ENCODE assay signal across 10 mouse cellular contexts in genomic region chrX:96329764-96330163, GRCm38 (mm10). TPM values are rescaled to one million over a fixed set of nuclear protein-coding genes. Genes with fewer than 3 reads are reported as not detected.
A peak's percentile ranks its signal among the peaks of the same experiment; 100 is the strongest.
DNase-seq lines count a peak whose midpoint lies in the region; ATAC-seq lines count a peak whose summit lies in the region.
"Had no signal": no experiment of that assay in that cellular context is flagged by ENCODE, and none has a peak within 500 bp of the region (broad histone marks: within the 10 kb centered on the region; RNA-seq: fewer than 3 reads in every experiment).

No protein-coding gene starts in this region.

- 42% methylated on average over 4 of the region's 4 CpGs for WGBS in liver, embryonic 11.5 days

- H3K4me2 ChIP-seq in liver, embryonic 11.5 days, result no peak overlapping the region

- H3K4me1 ChIP-seq in liver, embryonic 11.5 days (replicated peaks; ENCODE audit: control insufficient read depth, insufficient read depth, low read length), result no peaks in the 10 kb centered on the region

- no peak overlapping the region for H3K4me3 ChIP-seq in liver, embryonic 11.5 days (ENCODE audit: low read depth, low read length)
- H3K4me3 ChIP-seq: myocyte had no signal

- no peaks in the 10 kb centered on the region for H3K36me3 ChIP-seq in liver, embryonic 11.5 days (ENCODE audit: control insufficient read depth, insufficient read depth, low read length)

- H3K27ac ChIP-seq in liver, embryonic 11.5 days (ENCODE audit: low read depth, low read length), result no peak overlapping the region

- H3K9me3 ChIP-seq in liver, embryonic 11.5 days (ENCODE audit: control insufficient read depth, low read length), result no peaks in the 10 kb centered on the region

- no peaks in the 10 kb centered on the region for H3K27me3 ChIP-seq in liver, embryonic 11.5 days (replicated peaks; ENCODE audit: control insufficient read depth, insufficient read depth, low read length)

- DNase-seq in cerebellum, postnatal 10 days, result peak; percentile 22 to 28
- DNase-seq in cerebellum, postnatal 36 days, result no peak
- peak; percentile 2 for DNase-seq in liver
- DNase-seq in liver, embryonic 11.5 days (ENCODE audit: low spot score), result no peak
- peak; percentile 10 for DNase-seq in embryo, embryonic 10.5 days (ENCODE audit: low spot score)
- DNase-seq in frontal cortex, postnatal 14 days (ENCODE audit: low spot score in 2 of 2), result no peak
- DNase-seq in right cerebral cortex, postnatal 4 days, result no peak

- no peak for ATAC-seq in liver, embryonic 11.5 days (replicated peaks; ENCODE audit: low FRiP score)
- ATAC-seq in megakaryocyte progenitor cell, adult 5-6 weeks (replicated peaks; ENCODE audit: poor library complexity), result peak; percentile 85

- H3K9ac ChIP-seq in liver, embryonic 11.5 days (ENCODE audit: low read depth, low read length), result no peak overlapping the region

RNA-seq across cellular contexts. Expression of gene Vsig4, which starts 36.5 kb away (rescaled TPM):
- not detected in 2 replicates for polyA plus RNA-seq in liver, embryonic 11.5 days (2014; fragmentation: Nextera tagmentation; extraction: Ambion mirVana)
- 0.17 TPM in 1 of 2 replicates, not detected in the other for total RNA-seq in megakaryocyte progenitor cell, adult 5-6 weeks (2015)
- not detected in 2 replicates for total RNA-seq in megakaryocyte progenitor cell, adult 5-6 weeks (2017)
- total RNA-seq: layer of hippocampus, postnatal 25 days had no signal
- polyA plus RNA-seq: myocyte had no signal

Comparison
In these comparisons a context has a peak if more than half of its experiments do, and no peak if none do; other contexts are left out.
1. DNase-seq: peak in cerebellum, postnatal 10 days (2 of 2), liver (single experiment) and embryo, embryonic 10.5 days (single experiment); none in cerebellum, postnatal 36 days (0 of 2), liver, embryonic 11.5 days (single experiment), frontal cortex, postnatal 14 days (0 of 2) and right cerebral cortex, postnatal 4 days (single experiment).